Mouse (Mus musculus) C2C12 (cell line): ENCODE data around the gene Rabl6. TPM values are rescaled to one million over a fixed set of nuclear protein-coding genes. Genes with fewer than 3 reads are reported as not detected.

Experiments used
- H3K27me3 ChIP-seq: one replicate; pipeline ENCODE4 v1.6.1; 2011; ENCODE audit not compliant: control insufficient read depth, insufficient read depth, insufficient read length
- H3K36me3 ChIP-seq: one replicate; pipeline ENCODE4 v1.6.1; 2011; ENCODE audit not compliant: control insufficient read depth, insufficient read depth
- H3K4me3 ChIP-seq: one replicate; pipeline ENCODE4 v1.5.1; 2011; ENCODE audit warnings: mild to moderate bottlenecking, control low read depth; ENCODE audit not compliant: poor library complexity, insufficient read depth, severe bottlenecking
- H3K79me2 ChIP-seq: one replicate; pipeline ENCODE4 v1.6.1; 2011; ENCODE audit not compliant: control insufficient read depth, insufficient read depth
- H3K79me3 ChIP-seq: one replicate; pipeline ENCODE4 v1.6.1; 2011; ENCODE audit warnings: low read depth, control low read depth
- H3ac ChIP-seq: one replicate; pipeline ENCODE3; 2011; ENCODE audit warnings: low read depth; ENCODE audit not compliant: control insufficient read depth, insufficient read length
- CEBPB ChIP-seq: IDR thresholded peaks from one replicate; pipeline ENCODE4 v1.6.1; 2011; ENCODE audit warnings: low read depth, mild to moderate bottlenecking, control low read depth, moderate library complexity
- CTCF ChIP-seq: IDR thresholded peaks from one replicate; pipeline ENCODE4 v1.5.1; 2011; ENCODE audit not compliant: control insufficient read depth, insufficient read depth, insufficient read length
- FOSL1 ChIP-seq: IDR thresholded peaks from one replicate; pipeline ENCODE4 v1.8.0; 2011; ENCODE audit warnings: mild to moderate bottlenecking, low read length; ENCODE audit not compliant: poor library complexity, insufficient read depth, severe bottlenecking
- MAX ChIP-seq: IDR thresholded peaks from one replicate; pipeline ENCODE4 v1.6.1; 2011; ENCODE audit warnings: mild to moderate bottlenecking, control low read depth
- MYOD1 ChIP-seq: IDR thresholded peaks from one replicate; pipeline ENCODE4 v1.6.1; 2011; ENCODE audit warnings: low read depth; ENCODE audit not compliant: control insufficient read depth, insufficient read length
- MYOG ChIP-seq: IDR thresholded peaks from one replicate; pipeline ENCODE4 v1.6.1; 2011; ENCODE audit not compliant: control insufficient read depth, insufficient read length; ENCODE audit errors: extremely low read depth
- USF1 ChIP-seq: IDR thresholded peaks from one replicate; pipeline ENCODE4 v1.6.1; 2011; ENCODE audit warnings: low read depth, mild to moderate bottlenecking, control low read depth, moderate library complexity
- polyA plus RNA-seq: library from polyadenylated mRNA; unstranded; fragments of >200 nt; fragmentation: generic; extraction: Trizol; gene quantifications from one replicate; pipeline ENCODE4 v1.2.1, GENCODE M21; 2012; ENCODE audit warnings: missing spikeins

The Rabl6 gene
- polyA plus RNA-seq, 1 experiment, result 58.9 TPM

DNA sequence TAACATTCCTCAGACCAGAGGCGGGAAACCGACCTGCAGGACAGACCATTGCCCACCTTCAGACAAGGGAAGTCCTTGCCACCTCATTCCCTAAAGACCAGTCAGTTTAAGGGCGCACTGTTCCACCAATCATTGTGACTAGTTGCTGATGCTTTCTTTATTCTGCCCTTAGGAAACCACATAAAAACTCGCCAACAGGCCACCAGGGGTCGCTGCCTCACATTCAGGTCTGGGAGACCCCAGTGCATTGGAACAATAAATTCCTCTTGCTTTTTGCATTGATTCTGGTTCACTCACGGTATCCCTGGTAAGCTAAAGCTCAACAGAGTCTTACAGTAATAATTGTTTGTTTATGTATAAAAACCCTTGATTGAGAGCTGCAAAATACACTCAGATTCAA lies 31.6 kb upstream of the Rabl6 start:
- Histone ChIP-seq H3K36me3 (no peaks in the 10 kb centered on the region), H3K4me3 (no peak overlapping the region), H3K79me3 (no peaks in the 10 kb centered on the region), H3K79me2 (no peaks in the 10 kb centered on the region), H3ac (no peak overlapping the region), H3K27me3 (peaks cover 16% of the 10 kb centered on the region)
- no peak for TF ChIP-seq MYOG
- no peak for TF ChIP-seq USF1
- no peak for TF ChIP-seq CTCF
- TF ChIP-seq MAX, result no peak
- no peak for TF ChIP-seq MYOD1
- TF ChIP-seq CEBPB, result no peak
- no peak for TF ChIP-seq FOSL1

- Histone ChIP-seq H3K36me3 (no peaks in the 10 kb centered on the region), H3ac (no peak overlapping the region), H3K4me3 (no peak overlapping the region), H3K79me3 (no peaks in the 10 kb centered on the region), H3K79me2 (no peaks in the 10 kb centered on the region), H3K27me3 (peaks cover 4% of the 10 kb centered on the region)
- no peak for TF ChIP-seq FOSL1
- no peak for TF ChIP-seq USF1
- TF ChIP-seq CTCF, result peak; percentile 1
- TF ChIP-seq MYOG, result no peak
Observed at GRCm38 (mm10) chr2:25634046-25634445, 25.7 kb upstream of the Rabl6 start.

- Histone ChIP-seq H3ac (no peak overlapping the region), H3K36me3 (no peaks in the 10 kb centered on the region), H3K4me3 (no peak overlapping the region), H3K79me2 (no peaks in the 10 kb centered on the region), H3K27me3 (peaks cover 4% of the 10 kb centered on the region), H3K79me3 (no peaks in the 10 kb centered on the region)
- TF ChIP-seq MYOG (no peak), CTCF (no peak)
Observed at GRCm38 (mm10) chr2:25633616-25634015, 25.3 kb upstream of the Rabl6 start.

GRCm38 (mm10) chr2:25628738-25629137 lies 20.4 kb upstream of the Rabl6 start:
- no peaks in the 10 kb centered on the region for H3K79me2 ChIP-seq
- H3K79me3 ChIP-seq, result no peaks in the 10 kb centered on the region
- no peak overlapping the region for H3ac ChIP-seq
- TF ChIP-seq USF1 (no peak), MYOD1 (no peak), FOSL1 (no peak), MAX (no peak), CEBPB (no peak), MYOG (no peak), CTCF (no peak)
- peaks cover 22% of the 10 kb centered on the region for H3K27me3 ChIP-seq
- H3K4me3 ChIP-seq, result no peak overlapping the region
- no peaks in the 10 kb centered on the region for H3K36me3 ChIP-seq

- H3K79me2 ChIP-seq, result no peaks in the 10 kb centered on the region
- no peak within 1 kb of the TSS for H3K4me3 ChIP-seq
- no peak for TF ChIP-seq CEBPB
- TF ChIP-seq FOSL1, result no peak
- no peak for TF ChIP-seq CTCF
- TF ChIP-seq USF1, result no peak
- TF ChIP-seq MAX, result no peak
- TF ChIP-seq MYOG, result no peak
- no peak within 1 kb of the TSS for H3ac ChIP-seq
- H3K27me3 ChIP-seq, result peaks cover 26% of the 10 kb centered on the region
- H3K36me3 ChIP-seq, result no peaks in the 10 kb centered on the region
- H3K79me3 ChIP-seq, result no peaks in the 10 kb centered on the region
Observed at GRCm38 (mm10) chr2:25627811-25628210, 19.5 kb upstream of the Rabl6 start, which contains the start of gene Fcna. TSS of gene Fcna (minus strand) at chr2:25628030.

DNA sequence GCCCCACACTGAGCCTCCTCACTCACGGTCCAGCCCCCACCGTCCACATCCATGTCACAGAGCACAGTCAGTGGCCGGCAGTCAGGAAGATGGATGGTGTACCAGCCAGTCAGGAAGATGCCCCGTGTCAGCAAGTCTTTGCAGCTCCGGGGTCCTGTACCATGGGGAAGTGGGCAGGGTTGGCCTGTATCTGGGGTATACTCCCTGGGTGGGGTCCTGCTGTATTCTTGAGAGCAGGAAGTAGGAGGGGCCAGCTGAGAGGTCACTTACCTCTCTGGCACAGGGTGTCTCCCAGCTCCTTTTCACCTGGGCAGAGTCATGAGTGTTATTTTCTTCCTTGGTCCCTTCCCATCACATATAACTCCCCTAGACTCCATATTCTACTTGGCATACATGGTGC lies 17.7 kb upstream of the Rabl6 start:
- no peak for TF ChIP-seq CTCF
- no peak for TF ChIP-seq MYOG
- TF ChIP-seq FOSL1, result no peak
- TF ChIP-seq CEBPB, result no peak
- no peak for TF ChIP-seq USF1
- no peak for TF ChIP-seq MAX
- H3K27me3 ChIP-seq, result peaks cover 26% of the 10 kb centered on the region
- H3K36me3 ChIP-seq, result no peaks in the 10 kb centered on the region
- H3K79me3 ChIP-seq, result no peaks in the 10 kb centered on the region
- H3K79me2 ChIP-seq, result no peaks in the 10 kb centered on the region
- no peak overlapping the region for H3ac ChIP-seq
- no peak overlapping the region for H3K4me3 ChIP-seq
